Mouse (Mus musculus): ENCODE results near the gene Olfr455.
A peak's percentile ranks its signal among the peaks of the same experiment; 100 is the strongest.

Olfr455 gene

GRCm38 (mm10) chr6:42547461-42547860 is at the start of gene Olfr455:
Gene Olfr455 (minus strand): TSS chr6:42547587.
- DNase-seq (ENCODE audit: extremely low spot score, low spot score) = no peak

GRCm38 (mm10) chr6:42593138-42593882 is 45.9 kb upstream of the Olfr455 start:
- DNase-seq (ENCODE audit: extremely low spot score, low spot score) = no peak

GRCm38 (mm10) chr6:42586569-42586968 is 39.2 kb upstream of the Olfr455 start:
- no peak for DNase-seq (ENCODE audit: extremely low spot score, low spot score)

GRCm38 (mm10) chr6:42583488-42583872 is 36.1 kb upstream of the Olfr455 start:
- peak; percentile 54 for DNase-seq (ENCODE audit: extremely low spot score, low spot score)

- no peak for DNase-seq (ENCODE audit: extremely low spot score, low spot score)
These were observed 35.5 kb upstream of the Olfr455 start for GRCm38 (mm10) chr6:42582741-42583487.

GRCm38 (mm10) chr6:42578678-42579077 is 31.3 kb upstream of the Olfr455 start:
- no peak for DNase-seq (ENCODE audit: extremely low spot score, low spot score)

- no peak for DNase-seq (ENCODE audit: extremely low spot score, low spot score)
These were observed 30.0 kb upstream of the Olfr455 start for GRCm38 (mm10) chr6:42577433-42577832.

GRCm38 (mm10) chr6:42568205-42568604 is 20.8 kb upstream of the Olfr455 start:
- DNase-seq (ENCODE audit: extremely low spot score, low spot score) = no peak

GRCm38 (mm10) chr6:42566076-42566598 is 18.8 kb upstream of the Olfr455 start:
- DNase-seq (ENCODE audit: extremely low spot score, low spot score) = no peak

GRCm38 (mm10) chr6:42562280-42562679 is 14.9 kb upstream of the Olfr455 start:
- DNase-seq (ENCODE audit: extremely low spot score, low spot score) = no peak

- DNase-seq (ENCODE audit: extremely low spot score, low spot score) = no peak
These were observed 13.5 kb upstream of the Olfr455 start for GRCm38 (mm10) chr6:42560885-42561284.

- no peak for DNase-seq (ENCODE audit: extremely low spot score, low spot score)
These were observed 11.3 kb upstream of the Olfr455 start for GRCm38 (mm10) chr6:42558641-42559040.

GRCm38 (mm10) chr6:42546180-42546579 is 1.2 kb downstream of the Olfr455 start:
- no peak for DNase-seq (ENCODE audit: extremely low spot score, low spot score)

- no peak for DNase-seq (ENCODE audit: extremely low spot score, low spot score)
These were observed 1.9 kb downstream of the Olfr455 start for GRCm38 (mm10) chr6:42545451-42545885.

- DNase-seq (ENCODE audit: extremely low spot score, low spot score) = no peak
These were observed 2.5 kb downstream of the Olfr455 start for GRCm38 (mm10) chr6:42544846-42545245.

GRCm38 (mm10) chr6:42542036-42543031 is 5.1 kb downstream of the Olfr455 start:
- no peak for DNase-seq (ENCODE audit: extremely low spot score, low spot score)

- DNase-seq (ENCODE audit: extremely low spot score, low spot score) = no peak
These were observed 6.7 kb downstream of the Olfr455 start for GRCm38 (mm10) chr6:42540681-42541080.

GRCm38 (mm10) chr6:42539711-42540110 is 7.7 kb downstream of the Olfr455 start:
- DNase-seq (ENCODE audit: extremely low spot score, low spot score) = no peak

- DNase-seq (ENCODE audit: extremely low spot score, low spot score) = no peak
These were observed 33.9 kb downstream of the Olfr455 start for GRCm38 (mm10) chr6:42513461-42513860.

GRCm38 (mm10) chr6:42509311-42509710 is 38.1 kb downstream of the Olfr455 start:
- DNase-seq (ENCODE audit: extremely low spot score, low spot score) = no peak

- no peak for DNase-seq (ENCODE audit: extremely low spot score, low spot score)
These were observed 43.9 kb downstream of the Olfr455 start for GRCm38 (mm10) chr6:42503478-42503877.
